Mouse (Mus musculus) cortical plate, adult 2 months (tissue): ENCODE data around the gene Dhx38.

Experiments
- CTCF ChIP-seq: fragments of 200-500 bp; IDR thresholded peaks from 2 replicates; pipeline ENCODE4 v1.5.1; 2011; ENCODE audit warnings: mild to moderate bottlenecking, control low read depth, low read length; ENCODE audit not compliant: insufficient read depth; ENCODE audit errors: extremely low read depth
- POLR2A ChIP-seq: fragments of 200-500 bp; IDR thresholded peaks from 2 replicates; pipeline ENCODE4 v1.6.1; 2011; ENCODE audit warnings: mild to moderate bottlenecking, low read length, control low read depth; ENCODE audit not compliant: insufficient read depth; ENCODE audit errors: extremely low read depth

GRCm38 (mm10) chr8:109591367-109591766 lies 25.7 kb upstream of the Dhx38 start:
- TF ChIP-seq CTCF: no peak
- no peak for TF ChIP-seq POLR2A
